ENCODE assay signal across 25 mouse cellular contexts in genomic region chr13:96008154-96008553, GRCm38 (mm10).
A peak's percentile ranks its signal among the peaks of the same experiment; 100 is the strongest.
DNase-seq lines count a peak whose midpoint lies in the region; ATAC-seq lines count a peak whose summit lies in the region.
"Had no signal": no experiment of that assay in that cellular context is flagged by ENCODE, and none has a peak within 500 bp of the region (broad histone marks: within the 10 kb centered on the region; RNA-seq: fewer than 3 reads in every experiment).

No protein-coding gene starts in this region.

- H3K4me1 ChIP-seq in liver, embryonic 11.5 days (replicated peaks; ENCODE audit: control insufficient read depth, insufficient read depth, low read length) = no peaks in the 10 kb centered on the region
- H3K4me1 ChIP-seq: embryonic facial prominence, embryonic 12.5 days; embryonic facial prominence, embryonic 15.5 days; forebrain, embryonic 12.5 days; forebrain, embryonic 15.5 days; heart, embryonic 15.5 days had no signal

- H3K9me3 ChIP-seq in liver, embryonic 11.5 days (ENCODE audit: control insufficient read depth, low read length) = no peaks in the 10 kb centered on the region
- H3K9me3 ChIP-seq: embryonic facial prominence, embryonic 12.5 days; embryonic facial prominence, embryonic 15.5 days; forebrain, embryonic 12.5 days; forebrain, embryonic 15.5 days; G1E; heart, embryonic 12.5 days; heart, embryonic 15.5 days; hindbrain, embryonic 12.5 days had no signal

- 35% methylated on average over 3 of the region's 3 CpGs for WGBS in liver, embryonic 11.5 days

- H3K4me2 ChIP-seq in liver, embryonic 11.5 days = no peak overlapping the region
- H3K4me2 ChIP-seq: embryonic facial prominence, embryonic 12.5 days; embryonic facial prominence, embryonic 15.5 days; forebrain, embryonic 12.5 days; forebrain, embryonic 15.5 days; heart, embryonic 12.5 days; heart, embryonic 15.5 days; hindbrain, embryonic 12.5 days had no signal

- intact Hi-C loops in heart, postnatal 14 days (cut with DNase I) = no loop called here

- H3K27me3 ChIP-seq in liver, embryonic 11.5 days (replicated peaks; ENCODE audit: control insufficient read depth, insufficient read depth, low read length) = no peaks in the 10 kb centered on the region
- H3K27me3 ChIP-seq: embryonic facial prominence, embryonic 12.5 days; embryonic facial prominence, embryonic 15.5 days; forebrain, embryonic 15.5 days; heart, embryonic 12.5 days; heart, embryonic 15.5 days; hindbrain, embryonic 12.5 days; Patski had no signal

- no peak overlapping the region for H3K27ac ChIP-seq in liver, embryonic 11.5 days (ENCODE audit: low read depth, low read length)
- H3K27ac ChIP-seq: embryonic facial prominence, embryonic 12.5 days; embryonic facial prominence, embryonic 15.5 days; forebrain, embryonic 12.5 days; forebrain, embryonic 15.5 days; heart, embryonic 15.5 days had no signal

- peak; percentile 64 for DNase-seq in heart, adult 11 months
- no peak for DNase-seq in heart, postnatal 14 days
- DNase-seq in liver, embryonic 11.5 days (ENCODE audit: low spot score) = no peak
- DNase-seq in liver = no peak
- DNase-seq in cerebellum, adult 8-10 months = no peak
- no peak for DNase-seq in gastrocnemius, postnatal 25 days
- DNase-seq: adrenal gland, adult 2 months; adrenal gland, postnatal 14 days; cerebellum, adult 11-12 months; cerebellum, adult 9-10 months; cerebellum, postnatal 14 days; gastrocnemius, postnatal 36 days; heart, postnatal 10 days had no signal

- no peaks in the 10 kb centered on the region for H3K36me3 ChIP-seq in liver, embryonic 11.5 days (ENCODE audit: control insufficient read depth, insufficient read depth, low read length)
- H3K36me3 ChIP-seq: embryonic facial prominence, embryonic 12.5 days; embryonic facial prominence, embryonic 15.5 days; forebrain, embryonic 12.5 days; forebrain, embryonic 15.5 days; G1E; heart, embryonic 12.5 days; heart, embryonic 15.5 days; hindbrain, embryonic 12.5 days had no signal

- 0 out of 2 replicates have a peak, but pooled peaks have one; percentile 41 for ATAC-seq in liver, embryonic 11.5 days (replicated peaks; ENCODE audit: low FRiP score)
- peak; percentile 56; the same call in 1 of the 2 replicates for ATAC-seq in common myeloid progenitor, adult 5-6 weeks (replicated peaks; ENCODE audit: low read depth, poor library complexity, severe bottlenecking)
- ATAC-seq: forebrain, embryonic 15.5 days; inflammation-experienced regulatory T-cells, adult 6 months; intestine, embryonic 16.5 days; Patski had no signal

- H3K4me3 ChIP-seq in liver, embryonic 11.5 days (ENCODE audit: low read depth, low read length) = no peak overlapping the region
- H3K4me3 ChIP-seq: embryonic facial prominence, embryonic 12.5 days; embryonic facial prominence, embryonic 15.5 days; forebrain, embryonic 12.5 days; forebrain, embryonic 15.5 days; heart, embryonic 12.5 days; heart, embryonic 15.5 days; hindbrain, embryonic 12.5 days had no signal

- H3K9ac ChIP-seq in liver, embryonic 11.5 days (ENCODE audit: low read depth, low read length) = no peak overlapping the region
- H3K9ac ChIP-seq: embryonic facial prominence, embryonic 12.5 days; embryonic facial prominence, embryonic 15.5 days; forebrain, embryonic 12.5 days; forebrain, embryonic 15.5 days; heart, embryonic 12.5 days; heart, embryonic 15.5 days; hindbrain, embryonic 12.5 days had no signal
